Mouse (Mus musculus) midbrain, embryonic 14.5 days (tissue): ENCODE results near the gene Klhl21. TPM values are rescaled to one million over a fixed set of nuclear protein-coding genes. Genes with fewer than 3 reads are reported as not detected.

Experiments
- ATAC-seq: fragments of 200-750 bp; cut with Nextera tagmentation; 2 replicates; pipeline ENCODE4 v1.8.0; 2017; ENCODE audit warnings: moderate number of reproducible peaks, moderate library complexity; ENCODE audit not compliant: low FRiP score, low TSS enrichment
- DNase-seq: peaks from one replicate; pipeline ENCODE4 v3.0.0-alpha.2; 2015
- H3K27ac ChIP-seq: fragments of 300-500 bp; sonication (generic); replicated peaks from 2 replicates; pipeline ENCODE4 v1.5.1; 2014; ENCODE audit warnings: mild to moderate bottlenecking, low read depth, low read length, moderate library complexity
- H3K27me3 ChIP-seq: fragments of 300-500 bp; sonication (generic); 2 replicates; pipeline ENCODE4 v1.6.1; 2014; ENCODE audit warnings: low read length, control low read depth, mixed read lengths; ENCODE audit not compliant: control insufficient read depth, insufficient read depth
- H3K36me3 ChIP-seq: fragments of 300-500 bp; sonication (generic); 2 replicates; pipeline ENCODE4 v1.6.1; 2014; ENCODE audit warnings: low read length, control low read depth; ENCODE audit not compliant: control insufficient read depth, insufficient read depth
- H3K4me1 ChIP-seq: fragments of 300-500 bp; sonication (generic); 2 replicates; pipeline ENCODE4 v1.6.1; 2014; ENCODE audit warnings: mild to moderate bottlenecking, antibody characterized with exemption, low read length, control low read depth; ENCODE audit not compliant: control insufficient read depth, insufficient read depth
- H3K4me2 ChIP-seq: fragments of 300-500 bp; sonication (generic); 2 replicates; pipeline ENCODE4 v1.6.1; 2014; ENCODE audit warnings: mild to moderate bottlenecking, low read length, moderate library complexity
- H3K4me3 ChIP-seq: fragments of 300-500 bp; sonication (generic); replicated peaks from 2 replicates; pipeline ENCODE4 v1.5.1; 2014; ENCODE audit warnings: low read depth, low read length
- H3K9ac ChIP-seq: fragments of 300-500 bp; sonication (generic); replicated peaks from 2 replicates; pipeline ENCODE4 v1.6.1; 2014; ENCODE audit warnings: mild to moderate bottlenecking, low read length, moderate library complexity
- H3K9me3 ChIP-seq: fragments of 300-500 bp; sonication (generic); 2 replicates; pipeline ENCODE4 v1.6.1; 2016; ENCODE audit warnings: low read length, control low read depth, mixed read lengths; ENCODE audit not compliant: control insufficient read depth
- WGBS: fragments of 180-500 bp; shearing (Covaris S2); extraction: QIAGEN DNeasy Blood & Tissue Kit; methylation state at CpG from one replicate; pipeline ENCODE4 v1.1.7; 2014; 5-methylcytosine and 5-hydroxymethylcytosine counted together
- polyA plus RNA-seq: library from polyadenylated mRNA; unstranded; fragments of >200 nt; fragmentation: Nextera tagmentation; extraction: Ambion mirVana; gene quantifications from 2 replicates; pipeline ENCODE4 v1.2.1, GENCODE M21; 2014

Gene Klhl21
- polyA plus RNA-seq = 1.5 and 1.6 TPM in 2 replicates

- ATAC-seq = peak; percentile 85
- DNase-seq = peak; percentile 94
- H3K4me1 ChIP-seq = peaks cover 29% of the 10 kb centered on the region
- no peaks in the 10 kb centered on the region for H3K9me3 ChIP-seq
- H3K9ac ChIP-seq = peak within 1 kb of the TSS; percentile 59
- peak within 1 kb of the TSS; percentile 64 for H3K27ac ChIP-seq
- peak within 1 kb of the TSS; percentile 100 for H3K4me2 ChIP-seq
- WGBS = under 1% methylated on average over 43 of the region's 45 CpGs
- H3K27me3 ChIP-seq = peaks cover 34% of the 10 kb centered on the region
- H3K4me3 ChIP-seq = peak within 1 kb of the TSS; percentile 67
- H3K36me3 ChIP-seq = no peaks in the 10 kb centered on the region
These were observed at the start of gene Klhl21 for GRCm38 (mm10) chr4:152008622-152009075. Gene Klhl21 (plus strand): TSS chr4:152008803.

GRCm38 (mm10) chr4:151959849-151960512 lies 48.6 kb upstream of the Klhl21 start:
- no peaks in the 10 kb centered on the region for H3K4me1 ChIP-seq
- no peaks in the 10 kb centered on the region for H3K9me3 ChIP-seq
- no peak overlapping the region for H3K9ac ChIP-seq
- H3K4me3 ChIP-seq = no peak overlapping the region
- WGBS = 94% methylated on average over 11 of the region's 11 CpGs
- peaks cover 77% of the 10 kb centered on the region for H3K36me3 ChIP-seq
- ATAC-seq (no peak), DNase-seq (no peak)
- H3K4me2 ChIP-seq = no peak overlapping the region
- H3K27me3 ChIP-seq = no peaks in the 10 kb centered on the region
- H3K27ac ChIP-seq = no peak overlapping the region

DNA sequence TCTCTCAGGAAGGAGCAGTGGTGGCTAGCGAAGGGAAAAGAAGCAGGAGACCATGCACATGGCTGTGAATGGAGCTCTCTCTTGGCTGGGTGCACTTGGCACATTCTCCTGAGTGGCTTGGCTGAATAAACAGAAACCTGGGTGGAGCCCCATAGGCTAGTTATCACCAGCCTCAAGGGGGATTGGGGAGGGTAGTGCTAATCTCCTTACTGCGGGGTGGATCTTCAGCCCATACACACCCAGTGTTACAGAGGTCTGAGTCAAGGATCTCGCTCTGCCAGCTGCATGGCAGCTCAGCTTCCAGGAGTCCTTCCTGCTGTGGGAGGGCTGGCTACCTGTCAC lies 48.1 kb upstream of the Klhl21 start:
- Histone ChIP-seq H3K9ac (no peak overlapping the region), H3K4me3 (no peak overlapping the region), H3K27ac (no peak overlapping the region), H3K4me2 (no peak overlapping the region), H3K4me1 (no peaks in the 10 kb centered on the region), H3K27me3 (no peaks in the 10 kb centered on the region), H3K9me3 (no peaks in the 10 kb centered on the region), H3K36me3 (peaks cover 78% of the 10 kb centered on the region)
- no peak for ATAC-seq
- WGBS = 83% methylated on average over 3 of the region's 3 CpGs
- no peak for DNase-seq

DNA sequence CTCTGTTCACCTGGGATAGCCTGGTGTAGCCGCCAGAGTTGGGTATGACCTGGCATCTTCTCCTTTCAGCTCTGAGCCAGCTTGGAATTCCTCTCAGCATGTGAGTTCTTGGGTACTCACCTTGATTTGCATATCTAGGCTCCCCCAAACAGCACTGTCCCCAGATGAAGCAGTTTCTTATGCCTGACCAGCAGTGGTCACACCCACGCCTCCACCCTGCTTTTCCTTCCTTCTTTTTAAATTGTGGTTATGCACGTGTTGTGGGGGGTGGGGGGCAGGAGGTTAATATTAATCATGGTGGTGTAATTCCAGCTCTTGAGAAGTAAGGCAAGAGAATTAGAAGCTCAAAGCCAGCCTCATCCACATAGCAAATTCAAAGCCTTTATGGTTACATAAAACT lies 45.8 kb upstream of the Klhl21 start:
- Histone ChIP-seq H3K27me3 (no peaks in the 10 kb centered on the region), H3K9ac (no peak overlapping the region), H3K36me3 (peaks cover 65% of the 10 kb centered on the region), H3K9me3 (no peaks in the 10 kb centered on the region), H3K4me3 (no peak overlapping the region), H3K4me1 (no peaks in the 10 kb centered on the region), H3K4me2 (no peak overlapping the region), H3K27ac (no peak overlapping the region)
- 90% methylated on average over 3 of the region's 3 CpGs for WGBS
- ATAC-seq = no peak
- DNase-seq = no peak

GRCm38 (mm10) chr4:151968204-151968921 lies 40.2 kb upstream of the Klhl21 start:
- Histone ChIP-seq H3K9ac (no peak overlapping the region), H3K9me3 (no peaks in the 10 kb centered on the region), H3K27me3 (no peaks in the 10 kb centered on the region), H3K4me1 (no peaks in the 10 kb centered on the region), H3K27ac (no peak overlapping the region; the same call in 1 of the 2 replicates), H3K4me3 (no peak overlapping the region), H3K4me2 (no peak overlapping the region), H3K36me3 (peaks cover 34% of the 10 kb centered on the region)
- whole genome bisulfite sequencing = 82% methylated on average over 26 of the region's 26 CpGs
- ATAC-seq (no peak), DNase-seq (no peak)

- Histone ChIP-seq H3K9ac (no peak overlapping the region), H3K27me3 (no peaks in the 10 kb centered on the region), H3K27ac (no peak overlapping the region), H3K4me1 (no peaks in the 10 kb centered on the region), H3K4me2 (no peak overlapping the region), H3K36me3 (peaks cover 38% of the 10 kb centered on the region), H3K4me3 (no peak overlapping the region), H3K9me3 (no peaks in the 10 kb centered on the region)
- ATAC-seq = no peak
- peak; percentile 70 for DNase-seq
- WGBS = 73% methylated on average over 10 of the region's 10 CpGs
These were observed 36.2 kb upstream of the Klhl21 start for GRCm38 (mm10) chr4:151972221-151972967.

- Histone ChIP-seq H3K27me3 (no peaks in the 10 kb centered on the region), H3K4me2 (no peak overlapping the region), H3K4me3 (no peak overlapping the region), H3K9me3 (no peaks in the 10 kb centered on the region), H3K9ac (no peak overlapping the region), H3K36me3 (peaks cover 47% of the 10 kb centered on the region), H3K27ac (no peak overlapping the region), H3K4me1 (0 out of 2 replicates have a peak, but pooled peaks cover 2% of the 10 kb centered on the region)
- DNase-seq = peak; percentile 55
- no peak for ATAC-seq
- 97% methylated on average over 3 of the region's 3 CpGs for WGBS
These were observed 33.2 kb upstream of the Klhl21 start for GRCm38 (mm10) chr4:151975441-151975840.

GRCm38 (mm10) chr4:151977748-151978147 lies 30.9 kb upstream of the Klhl21 start:
- H3K9ac ChIP-seq = 0 out of 2 replicates have a peak overlapping the region, but pooled peaks have one; percentile 6
- no peak for ATAC-seq
- peak; percentile 94 for DNase-seq
- H3K4me2 ChIP-seq = no peak overlapping the region
- H3K27me3 ChIP-seq = no peaks in the 10 kb centered on the region
- H3K27ac ChIP-seq = no peak overlapping the region
- 0 out of 2 replicates have a peak, but pooled peaks cover 2% of the 10 kb centered on the region for H3K4me1 ChIP-seq
- peaks cover 57% of the 10 kb centered on the region for H3K36me3 ChIP-seq
- H3K9me3 ChIP-seq = no peaks in the 10 kb centered on the region
- 42% methylated on average over 10 of the region's 10 CpGs for WGBS
- no peak overlapping the region for H3K4me3 ChIP-seq
